In genomic region chr12:90608810-90609209, GRCm38 (mm10) we compare ENCODE assay signal across 26 mouse cellular contexts.
A peak's percentile ranks its signal among the peaks of the same experiment; 100 is the strongest.
DNase-seq lines count a peak whose midpoint lies in the region; ATAC-seq and TF ChIP-seq lines count a peak whose summit lies in the region.
"Had no signal": no experiment of that assay in that cellular context is flagged by ENCODE, and none has a peak within 500 bp of the region (broad histone marks: within the 10 kb centered on the region; RNA-seq: fewer than 3 reads in every experiment).

No protein-coding gene starts in this region.

- no peak for TF ChIP-seq CTCF in kidney, postnatal 0 days (IDR thresholded peaks at IDR 0.05; ENCODE audit: low read depth)

- H3K9ac ChIP-seq in embryonic facial prominence, embryonic 14.5 days (ENCODE audit: low read depth, low read length), result no peak overlapping the region
- no peak overlapping the region for H3K9ac ChIP-seq in kidney, embryonic 14.5 days (ENCODE audit: low read depth, low read length)
- H3K9ac ChIP-seq in kidney, postnatal 0 days (ENCODE audit: low read depth, low read length), result no peak overlapping the region
- H3K9ac ChIP-seq in lung, embryonic 15.5 days, result no peak overlapping the region
- H3K9ac ChIP-seq: embryonic facial prominence, embryonic 13.5 days; forebrain, embryonic 13.5 days; heart, embryonic 12.5 days; heart, embryonic 15.5 days; hindbrain, embryonic 12.5 days; hindbrain, embryonic 15.5 days had no signal

- no peak for ATAC-seq in embryonic facial prominence, embryonic 14.5 days (ENCODE audit: low read depth)
- ATAC-seq in kidney, embryonic 14.5 days (ENCODE audit: low FRiP score, low TSS enrichment), result 0 out of 2 replicates have a peak, but pooled peaks have one; percentile 24
- no peak for ATAC-seq in kidney, postnatal 0 days (replicated peaks; ENCODE audit: low FRiP score, low read depth)
- ATAC-seq in lung, embryonic 15.5 days (ENCODE audit: borderline replicate concordance, extremely low read depth, low FRiP score, low TSS enrichment), result peak; percentile 81; the same call in 1 of the 2 replicates
- ATAC-seq: activated CD4-positive, CD25-positive, alpha-beta regulatory T cell, adult 4 months; forebrain, embryonic 13.5 days; forebrain, embryonic 16.5 days had no signal

- no peaks in the 10 kb centered on the region for H3K9me3 ChIP-seq in embryonic facial prominence, embryonic 14.5 days (ENCODE audit: control insufficient read depth, low read length)
- H3K9me3 ChIP-seq in embryonic facial prominence, embryonic 10.5 days, result no peaks in the 10 kb centered on the region
- no peaks in the 10 kb centered on the region for H3K9me3 ChIP-seq in kidney, embryonic 14.5 days (ENCODE audit: control insufficient read depth, low read length)
- H3K9me3 ChIP-seq in kidney, postnatal 0 days (replicated peaks; ENCODE audit: low read length), result no peaks in the 10 kb centered on the region
- H3K9me3 ChIP-seq in lung, embryonic 15.5 days, result no peaks in the 10 kb centered on the region
- H3K9me3 ChIP-seq: embryonic facial prominence, embryonic 13.5 days; forebrain, embryonic 10.5 days; forebrain, embryonic 13.5 days; heart, embryonic 12.5 days; heart, embryonic 15.5 days; hindbrain, embryonic 12.5 days; hindbrain, embryonic 15.5 days had no signal

- WGBS in embryonic facial prominence, embryonic 14.5 days, result 76% methylated on average over 2 of the region's 2 CpGs
- 84% methylated on average over 2 of the region's 2 CpGs for WGBS in embryonic facial prominence, embryonic 10.5 days
- 67% methylated on average over 2 of the region's 2 CpGs for WGBS in kidney, embryonic 14.5 days
- WGBS in kidney, postnatal 0 days, result 66% methylated on average over 2 of the region's 2 CpGs
- WGBS in lung, embryonic 15.5 days, result 43% methylated on average over 2 of the region's 2 CpGs

- peak; percentile 23 for DNase-seq in embryonic facial prominence, embryonic 14.5 days (ENCODE audit: low spot score)
- DNase-seq in embryonic facial prominence, embryonic 10.5 days (ENCODE audit: low spot score), result no peak
- DNase-seq in kidney, postnatal 14 days, result no peak
- peak; percentile 44 for DNase-seq in kidney, postnatal 0 days (ENCODE audit: low spot score)
- DNase-seq in kidney, postnatal 36 days, result no peak
- no peak for DNase-seq in lung, postnatal 25 days (ENCODE audit: low spot score)
- DNase-seq: adrenal gland, adult 8-10 months; adrenal gland, postnatal 36 days; cerebellum, adult 11 months; cerebellum, adult 2 months; cerebellum, adult 9-11 months; cerebellum, postnatal 25 days; gastrocnemius, adult 2 months; gastrocnemius, postnatal 25 days; heart, adult 18-20 months had no signal

- no peaks in the 10 kb centered on the region for H3K4me1 ChIP-seq in embryonic facial prominence, embryonic 14.5 days (ENCODE audit: control insufficient read depth, insufficient read depth, low read length)
- H3K4me1 ChIP-seq in embryonic facial prominence, embryonic 10.5 days, result no peaks in the 10 kb centered on the region
- H3K4me1 ChIP-seq in kidney, embryonic 14.5 days (ENCODE audit: control insufficient read depth, insufficient read depth, low read length), result no peaks in the 10 kb centered on the region
- H3K4me1 ChIP-seq in kidney, postnatal 0 days (replicated peaks; ENCODE audit: insufficient read depth, low read length), result no peaks in the 10 kb centered on the region
- no peaks in the 10 kb centered on the region for H3K4me1 ChIP-seq in lung, embryonic 15.5 days
- H3K4me1 ChIP-seq: forebrain, embryonic 10.5 days; forebrain, embryonic 13.5 days; heart, embryonic 12.5 days; heart, embryonic 15.5 days; hindbrain, embryonic 12.5 days; hindbrain, embryonic 15.5 days had no signal

- no peak overlapping the region for H3K27ac ChIP-seq in embryonic facial prominence, embryonic 14.5 days (replicated peaks; ENCODE audit: low read depth, low read length)
- H3K27ac ChIP-seq in embryonic facial prominence, embryonic 10.5 days (replicated peaks), result no peak overlapping the region
- no peak overlapping the region for H3K27ac ChIP-seq in kidney, embryonic 14.5 days (ENCODE audit: low read depth, low read length)
- H3K27ac ChIP-seq in kidney, postnatal 0 days, result no peak overlapping the region
- no peak overlapping the region for H3K27ac ChIP-seq in lung, embryonic 15.5 days
- H3K27ac ChIP-seq: embryonic facial prominence, embryonic 13.5 days; forebrain, embryonic 10.5 days; forebrain, embryonic 13.5 days; heart, embryonic 15.5 days; hindbrain, embryonic 12.5 days; hindbrain, embryonic 15.5 days had no signal

- no peaks in the 10 kb centered on the region for H3K36me3 ChIP-seq in embryonic facial prominence, embryonic 14.5 days (ENCODE audit: control insufficient read depth, insufficient read depth, low read length)
- H3K36me3 ChIP-seq in embryonic facial prominence, embryonic 10.5 days (replicated peaks), result no peaks in the 10 kb centered on the region
- H3K36me3 ChIP-seq in kidney, embryonic 14.5 days (ENCODE audit: control insufficient read depth, insufficient read depth, low read length), result no peaks in the 10 kb centered on the region
- no peaks in the 10 kb centered on the region for H3K36me3 ChIP-seq in kidney, postnatal 0 days (ENCODE audit: insufficient read depth, low read length)
- H3K36me3 ChIP-seq in lung, embryonic 15.5 days, result no peaks in the 10 kb centered on the region
- H3K36me3 ChIP-seq: embryonic facial prominence, embryonic 13.5 days; forebrain, embryonic 10.5 days; heart, embryonic 12.5 days; heart, embryonic 15.5 days; hindbrain, embryonic 12.5 days; hindbrain, embryonic 15.5 days had no signal

- H3K27me3 ChIP-seq in embryonic facial prominence, embryonic 14.5 days (replicated peaks; ENCODE audit: control insufficient read depth, insufficient read depth, low read length), result no peaks in the 10 kb centered on the region
- H3K27me3 ChIP-seq in embryonic facial prominence, embryonic 10.5 days (replicated peaks; ENCODE audit: low read depth, poor library complexity, severe bottlenecking), result no peaks in the 10 kb centered on the region
- H3K27me3 ChIP-seq in kidney, embryonic 14.5 days (ENCODE audit: control insufficient read depth, insufficient read depth, low read length), result no peaks in the 10 kb centered on the region
- H3K27me3 ChIP-seq in kidney, postnatal 0 days (ENCODE audit: insufficient read depth, low read length), result no peaks in the 10 kb centered on the region
- no peaks in the 10 kb centered on the region for H3K27me3 ChIP-seq in lung, embryonic 15.5 days
- H3K27me3 ChIP-seq: embryonic facial prominence, embryonic 13.5 days; forebrain, embryonic 13.5 days; heart, embryonic 12.5 days; heart, embryonic 15.5 days; hindbrain, embryonic 12.5 days; hindbrain, embryonic 15.5 days had no signal

- H3K4me3 ChIP-seq in embryonic facial prominence, embryonic 14.5 days (ENCODE audit: low read depth, low read length), result no peak overlapping the region
- H3K4me3 ChIP-seq in embryonic facial prominence, embryonic 10.5 days, result no peak overlapping the region
- H3K4me3 ChIP-seq in kidney, embryonic 14.5 days (ENCODE audit: low read length), result no peak overlapping the region
- H3K4me3 ChIP-seq in kidney, postnatal 0 days (replicated peaks; ENCODE audit: low read depth, low read length), result no peak overlapping the region
- no peak overlapping the region for H3K4me3 ChIP-seq in lung, embryonic 15.5 days
- H3K4me3 ChIP-seq: embryonic facial prominence, embryonic 13.5 days; forebrain, embryonic 10.5 days; forebrain, embryonic 13.5 days; gastrocnemius, adult 2 months; heart, embryonic 12.5 days; heart, embryonic 15.5 days; hindbrain, embryonic 12.5 days; hindbrain, embryonic 15.5 days had no signal

- no peak overlapping the region for H3K4me2 ChIP-seq in embryonic facial prominence, embryonic 14.5 days (ENCODE audit: low read depth, low read length)
- H3K4me2 ChIP-seq in kidney, embryonic 14.5 days (replicated peaks; ENCODE audit: low read depth, low read length), result no peak overlapping the region
- no peak overlapping the region for H3K4me2 ChIP-seq in kidney, postnatal 0 days (ENCODE audit: low read length)
- no peak overlapping the region for H3K4me2 ChIP-seq in lung, embryonic 15.5 days
- H3K4me2 ChIP-seq: embryonic facial prominence, embryonic 13.5 days; forebrain, embryonic 13.5 days; heart, embryonic 12.5 days; heart, embryonic 15.5 days; hindbrain, embryonic 12.5 days; hindbrain, embryonic 15.5 days had no signal

Comparison
In these comparisons a context has a peak if more than half of its experiments do, and no peak if none do; other contexts are left out.
1. ATAC-seq: peak in kidney, embryonic 14.5 days (single experiment) and lung, embryonic 15.5 days (single experiment); none in embryonic facial prominence, embryonic 14.5 days (single experiment) and kidney, postnatal 0 days (single experiment).
2. DNase-seq: peak in embryonic facial prominence, embryonic 14.5 days (single experiment) and kidney, postnatal 0 days (single experiment); none in embryonic facial prominence, embryonic 10.5 days (single experiment), kidney, postnatal 14 days (single experiment), kidney, postnatal 36 days (0 of 2) and lung, postnatal 25 days (single experiment).